Mouse (Mus musculus) kidney, embryonic 16.5 days (tissue): ENCODE measurements around the gene Cpeb1. TPM values are rescaled to one million over a fixed set of nuclear protein-coding genes. Genes with fewer than 3 reads are reported as not detected.

Experiments used
- ATAC-seq: fragments of 200-750 bp; cut with Nextera tagmentation; 2 replicates; pipeline ENCODE4 v1.8.0; 2017; ENCODE audit warnings: moderate TSS enrichment; ENCODE audit not compliant: low FRiP score, low TSS enrichment
- H3K27ac ChIP-seq: fragments of 300-500 bp; sonication (generic); 2 replicates; pipeline ENCODE4 v1.5.1; 2014; ENCODE audit warnings: low read length
- H3K27me3 ChIP-seq: fragments of 300-500 bp; sonication (generic); 2 replicates; pipeline ENCODE4 v1.6.1; 2014; ENCODE audit warnings: low read length, control low read depth, mixed read lengths; ENCODE audit not compliant: insufficient read depth
- H3K36me3 ChIP-seq: fragments of 300-500 bp; sonication (generic); 2 replicates; pipeline ENCODE4 v1.6.1; 2014; ENCODE audit warnings: low read length, control low read depth, mixed read lengths; ENCODE audit not compliant: insufficient read depth
- H3K4me1 ChIP-seq: fragments of 300-500 bp; sonication (generic); 2 replicates; pipeline ENCODE4 v1.6.1; 2014; ENCODE audit warnings: low read length, control low read depth, mixed read lengths; ENCODE audit not compliant: insufficient read depth
- H3K4me2 ChIP-seq: fragments of 300-500 bp; sonication (generic); replicated peaks from 2 replicates; pipeline ENCODE4 v1.6.1; 2014; ENCODE audit warnings: low read depth, low read length
- H3K4me3 ChIP-seq: fragments of 300-500 bp; sonication (generic); 2 replicates; pipeline ENCODE4 v1.5.1; 2014; ENCODE audit warnings: mild to moderate bottlenecking, low read length
- H3K9ac ChIP-seq: fragments of 300-500 bp; sonication (generic); replicated peaks from 2 replicates; pipeline ENCODE4 v1.6.1; 2014; ENCODE audit warnings: low read length
- H3K9me3 ChIP-seq: fragments of 300-500 bp; sonication (generic); 2 replicates; pipeline ENCODE4 v1.6.1; 2016; ENCODE audit warnings: low read length, control low read depth
- WGBS: fragments of 180-500 bp; shearing (Covaris S2); extraction: QIAGEN DNeasy Blood & Tissue Kit; methylation state at CpG from one replicate; pipeline ENCODE4 v1.1.7; 2014; 5-methylcytosine and 5-hydroxymethylcytosine counted together
- polyA plus RNA-seq: library from polyadenylated mRNA; unstranded; fragments of >200 nt; fragmentation: Nextera tagmentation; extraction: Ambion mirVana; gene quantifications from 2 replicates; pipeline ENCODE4 v1.2.1, GENCODE M21; 2015

The Cpeb1 gene
- polyA plus RNA-seq, 1 experiment from 2014 or later, result 0.76 TPM

DNA sequence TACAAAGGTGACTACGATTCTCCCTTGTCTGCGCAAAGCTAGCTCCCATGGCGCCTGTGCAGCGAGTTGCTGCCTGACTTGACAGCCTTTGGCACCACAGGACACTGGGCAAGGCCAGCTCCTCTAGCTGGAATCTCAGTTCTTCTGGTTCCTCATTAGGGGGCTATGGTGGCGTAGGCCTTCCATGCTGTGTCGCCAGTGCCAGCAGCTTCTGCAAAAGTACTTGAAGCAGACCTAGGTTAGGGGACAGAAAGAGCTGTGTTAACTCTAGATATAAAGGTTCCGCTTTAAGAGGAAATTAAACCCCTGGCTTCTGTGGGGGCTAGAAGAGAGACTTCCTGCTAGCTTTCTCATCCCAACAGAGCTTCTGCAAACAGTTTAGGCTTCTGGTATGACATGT lies 107.1 kb downstream of the Cpeb1 start:
- no peak for ATAC-seq
- H3K9ac ChIP-seq, result no peak overlapping the region
- no peak overlapping the region for H3K4me2 ChIP-seq
- peaks cover 9% of the 10 kb centered on the region; the same call in 1 of the 2 replicates for H3K36me3 ChIP-seq
- no peaks in the 10 kb centered on the region for H3K27me3 ChIP-seq
- peaks cover 8% of the 10 kb centered on the region for H3K4me1 ChIP-seq
- no peak overlapping the region for H3K27ac ChIP-seq
- H3K9me3 ChIP-seq, result no peaks in the 10 kb centered on the region
- no peak overlapping the region for H3K4me3 ChIP-seq
- WGBS, result 73% methylated on average over 7 of the region's 7 CpGs

GRCm38 (mm10) chr7:81345447-81346170 lies 109.7 kb downstream of the Cpeb1 start:
- WGBS, result 60% methylated on average over 15 of the region's 15 CpGs

DNA sequence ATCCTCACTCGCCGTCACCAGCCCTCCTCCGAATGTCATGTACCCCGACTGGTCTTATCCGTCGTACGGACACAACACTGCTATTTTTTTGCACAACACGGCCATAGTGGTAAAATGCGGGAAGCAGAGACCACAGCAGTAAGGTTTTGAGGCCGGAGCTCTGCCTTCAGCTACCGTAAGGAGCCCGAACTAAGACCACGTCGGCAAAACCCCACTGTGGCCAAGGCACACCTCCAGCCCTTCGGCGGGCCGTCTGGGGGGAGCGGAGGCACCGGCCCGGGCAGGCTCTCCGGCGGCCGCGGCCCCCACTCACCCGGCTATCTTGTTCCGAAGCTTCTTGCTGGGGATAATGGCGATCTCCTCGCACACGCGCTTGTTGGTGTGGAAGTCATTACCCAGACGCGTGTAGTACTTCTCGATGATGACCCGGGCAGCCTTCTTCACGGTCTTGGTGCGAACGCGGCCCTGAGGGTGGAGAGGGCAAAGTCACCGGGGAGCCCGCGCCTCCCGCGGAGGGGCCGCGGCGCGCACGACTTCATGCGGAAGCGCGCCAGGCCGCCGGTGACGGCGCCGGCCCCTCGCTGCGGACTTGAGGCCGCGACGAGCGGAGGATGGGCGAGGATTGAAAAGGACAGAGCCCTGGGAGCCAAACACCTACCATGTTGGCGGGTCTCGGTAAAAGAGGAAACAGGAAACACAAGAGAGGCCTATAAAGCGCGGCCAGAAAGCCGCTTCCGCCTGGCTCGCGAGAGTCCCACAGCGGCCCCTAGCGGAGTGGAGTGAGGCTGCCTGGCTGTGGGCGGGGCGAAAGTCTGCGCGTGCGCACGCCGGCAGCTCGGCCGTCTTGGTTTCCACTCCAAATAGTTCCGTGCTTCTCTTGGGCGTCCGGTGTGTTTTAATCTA lies 110.5 kb downstream of the Cpeb1 start, which contains the start of gene Rps17:
Rps17 (minus strand) TSS at position 711 of the 903 bp plus-strand sequence.
- peak within 1 kb of the TSS; percentile 77 for H3K27ac ChIP-seq
- peak within 1 kb of the TSS; percentile 99 for H3K9ac ChIP-seq
- peak within 1 kb of the TSS; percentile 96 for H3K4me2 ChIP-seq
- WGBS, result under 1% methylated on average over 84 of the region's 85 CpGs
- no peaks in the 10 kb centered on the region for H3K27me3 ChIP-seq
- peaks cover 21% of the 10 kb centered on the region for H3K4me1 ChIP-seq
- ATAC-seq, result peak; percentile 90
- peaks cover 41% of the 10 kb centered on the region for H3K36me3 ChIP-seq
- H3K9me3 ChIP-seq, result no peaks in the 10 kb centered on the region
- peak within 1 kb of the TSS; percentile 97 for H3K4me3 ChIP-seq

More at GRCm38 (mm10) chr7:81345447-81346170, 109.7 kb downstream of the Cpeb1 start:
- peak overlapping the region; percentile 78 for H3K9ac ChIP-seq
- H3K27ac ChIP-seq, result no peak overlapping the region
- H3K4me2 ChIP-seq, result peak overlapping the region; percentile 60
- peaks cover 21% of the 10 kb centered on the region for H3K4me1 ChIP-seq
- H3K4me3 ChIP-seq, result peak overlapping the region; percentile 97
- H3K36me3 ChIP-seq, result peaks cover 33% of the 10 kb centered on the region
- no peaks in the 10 kb centered on the region for H3K27me3 ChIP-seq
- no peak; the same call in 1 of the 2 replicates for ATAC-seq
- no peaks in the 10 kb centered on the region for H3K9me3 ChIP-seq

GRCm38 (mm10) chr7:81343831-81344230 lies 111.4 kb downstream of the Cpeb1 start:
- WGBS, result 6% methylated on average over 10 of the region's 10 CpGs
- peaks cover 21% of the 10 kb centered on the region for H3K4me1 ChIP-seq
- peaks cover 51% of the 10 kb centered on the region for H3K36me3 ChIP-seq
- H3K4me2 ChIP-seq, result peak overlapping the region; percentile 96
- no peak for ATAC-seq
- peak overlapping the region; percentile 99 for H3K9ac ChIP-seq
- no peaks in the 10 kb centered on the region for H3K27me3 ChIP-seq
- H3K27ac ChIP-seq, result 0 out of 2 replicates have a peak overlapping the region, but pooled peaks have one; percentile 32
- peak overlapping the region; percentile 97 for H3K4me3 ChIP-seq
- H3K9me3 ChIP-seq, result no peaks in the 10 kb centered on the region

- H3K4me1 ChIP-seq, result peaks cover 21% of the 10 kb centered on the region
- peak overlapping the region; percentile 97 for H3K4me3 ChIP-seq
- H3K27ac ChIP-seq, result no peak overlapping the region
- peaks cover 56% of the 10 kb centered on the region for H3K36me3 ChIP-seq
- H3K27me3 ChIP-seq, result no peaks in the 10 kb centered on the region
- no peak for ATAC-seq
- peak overlapping the region; percentile 96 for H3K4me2 ChIP-seq
- H3K9ac ChIP-seq, result peak overlapping the region; percentile 99
- H3K9me3 ChIP-seq, result no peaks in the 10 kb centered on the region
- 27% methylated on average over 8 of the region's 8 CpGs for WGBS
Observed at GRCm38 (mm10) chr7:81343316-81343715, 111.9 kb downstream of the Cpeb1 start.

DNA sequence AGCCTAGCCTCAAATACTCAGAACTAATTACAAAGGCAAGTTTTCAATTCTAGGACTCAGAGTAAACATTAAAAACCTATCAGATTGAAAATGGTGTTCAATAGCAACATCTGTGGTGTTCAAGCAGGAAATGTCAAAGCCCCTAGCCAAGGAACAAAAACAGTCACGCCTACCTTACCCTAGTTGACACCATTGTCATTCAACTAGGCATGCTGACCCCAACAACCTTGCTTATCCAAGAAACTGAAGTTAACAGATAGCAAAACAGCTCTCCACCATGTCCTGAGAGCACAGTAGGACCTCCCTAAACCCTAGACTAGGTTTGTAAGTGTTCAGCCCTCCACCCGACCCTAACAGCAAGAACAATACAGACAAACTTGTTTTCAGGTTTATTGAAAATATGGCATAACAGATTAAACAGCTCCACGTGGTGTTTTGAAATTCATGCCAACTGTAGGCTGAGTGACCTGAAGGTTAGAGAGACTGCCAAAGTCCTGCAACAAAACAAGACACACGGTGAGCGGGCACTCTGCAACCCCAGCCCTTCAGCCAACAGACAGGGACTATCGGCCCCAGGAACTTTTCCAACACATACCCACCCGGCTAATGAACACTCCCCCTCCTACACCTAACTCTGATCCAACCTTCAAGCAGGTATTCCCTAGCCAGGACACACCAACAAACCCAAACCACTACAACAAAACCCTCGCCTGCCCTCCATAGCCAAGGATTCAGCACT lies 112.7 kb downstream of the Cpeb1 start:
- no peak for ATAC-seq
- 64% methylated on average over 8 of the region's 8 CpGs for WGBS

DNA sequence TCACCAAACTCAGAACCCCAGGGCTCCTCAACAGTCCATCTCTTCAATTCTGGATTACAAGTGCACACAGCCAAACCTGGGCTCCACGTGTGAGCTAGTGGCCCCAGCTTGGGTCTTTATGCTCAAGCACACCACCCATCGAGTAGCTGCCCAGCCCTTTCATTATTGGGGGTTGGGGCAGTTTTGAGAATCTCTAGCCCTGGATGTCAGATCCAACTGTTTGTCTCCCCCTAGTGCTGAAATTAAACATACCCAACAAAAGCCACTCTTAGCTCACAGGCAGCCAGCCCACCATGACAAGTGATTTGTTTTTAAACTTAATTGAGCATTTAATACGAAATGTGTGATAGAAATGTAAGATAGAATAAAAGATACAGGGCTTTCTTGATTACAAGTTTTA lies 113.7 kb downstream of the Cpeb1 start:
- WGBS, result 55% methylated on average over 3 of the region's 3 CpGs
- Histone ChIP-seq H3K9me3 (no peaks in the 10 kb centered on the region), H3K4me1 (peaks cover 21% of the 10 kb centered on the region), H3K4me3 (no peak overlapping the region), H3K27me3 (no peaks in the 10 kb centered on the region), H3K9ac (no peak overlapping the region), H3K4me2 (no peak overlapping the region), H3K36me3 (peaks cover 63% of the 10 kb centered on the region), H3K27ac (no peak overlapping the region)
- no peak for ATAC-seq

More for the DNA sequence above, 112.7 kb downstream of the Cpeb1 start:
- peak overlapping the region; percentile 97 for H3K4me3 ChIP-seq
- H3K4me2 ChIP-seq, result peak overlapping the region; percentile 96
- H3K27me3 ChIP-seq, result no peaks in the 10 kb centered on the region
- peaks cover 21% of the 10 kb centered on the region for H3K4me1 ChIP-seq
- H3K9ac ChIP-seq, result peak overlapping the region; percentile 99
- H3K27ac ChIP-seq, result no peak overlapping the region
- no peaks in the 10 kb centered on the region for H3K9me3 ChIP-seq
- peaks cover 59% of the 10 kb centered on the region for H3K36me3 ChIP-seq

- Histone ChIP-seq H3K36me3 (peaks cover 63% of the 10 kb centered on the region), H3K9ac (no peak overlapping the region), H3K27ac (no peak overlapping the region), H3K27me3 (no peaks in the 10 kb centered on the region), H3K4me2 (no peak overlapping the region), H3K4me3 (no peak overlapping the region), H3K9me3 (no peaks in the 10 kb centered on the region), H3K4me1 (peaks cover 21% of the 10 kb centered on the region)
- ATAC-seq, result no peak
- 86% methylated on average over 4 of the region's 4 CpGs for WGBS
Observed at GRCm38 (mm10) chr7:81339783-81340182, 115.5 kb downstream of the Cpeb1 start.

- Histone ChIP-seq H3K9ac (no peak overlapping the region), H3K4me2 (no peak overlapping the region), H3K4me1 (peaks cover 16% of the 10 kb centered on the region), H3K27me3 (no peaks in the 10 kb centered on the region), H3K4me3 (no peak overlapping the region), H3K27ac (no peak overlapping the region), H3K9me3 (no peaks in the 10 kb centered on the region), H3K36me3 (peaks cover 57% of the 10 kb centered on the region)
- WGBS, result 77% methylated on average over 3 of the region's 3 CpGs
- no peak for ATAC-seq
Observed at GRCm38 (mm10) chr7:81338522-81338873, 116.8 kb downstream of the Cpeb1 start.
